Mouse (Mus musculus) adipocyte (in vitro differentiated cells): Measurements from ENCODE around the gene Ap5s1.

Experiments
- DNase-seq: peaks from one replicate; pipeline ENCODE4 v3.0.0-alpha.2; 2016; ENCODE audit warnings: low spot score

The Ap5s1 gene

DNA sequence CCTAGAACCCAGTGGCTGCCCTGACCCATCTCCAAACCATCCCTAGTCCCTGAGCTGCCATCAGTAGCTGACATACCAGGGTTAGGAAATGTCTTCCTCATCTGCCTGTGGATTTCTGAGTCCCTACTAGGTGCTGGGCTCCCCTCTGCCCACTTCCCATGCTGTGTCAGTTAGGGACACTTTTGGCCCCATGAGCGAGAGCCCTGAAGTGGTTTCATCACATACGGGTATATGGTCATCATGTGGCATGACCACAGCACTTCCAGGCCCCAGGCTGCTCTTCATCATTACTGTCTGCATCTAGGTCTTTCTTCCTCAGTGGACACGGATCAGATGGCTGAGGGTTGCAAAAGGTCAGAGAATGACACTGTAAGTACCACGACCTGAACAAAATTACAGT lies at the start of gene Ap5s1:
Gene Ap5s1, plus strand, starts transcription at position 301 of the 400 bp plus-strand sequence.
- no peak for DNase-seq

DNA sequence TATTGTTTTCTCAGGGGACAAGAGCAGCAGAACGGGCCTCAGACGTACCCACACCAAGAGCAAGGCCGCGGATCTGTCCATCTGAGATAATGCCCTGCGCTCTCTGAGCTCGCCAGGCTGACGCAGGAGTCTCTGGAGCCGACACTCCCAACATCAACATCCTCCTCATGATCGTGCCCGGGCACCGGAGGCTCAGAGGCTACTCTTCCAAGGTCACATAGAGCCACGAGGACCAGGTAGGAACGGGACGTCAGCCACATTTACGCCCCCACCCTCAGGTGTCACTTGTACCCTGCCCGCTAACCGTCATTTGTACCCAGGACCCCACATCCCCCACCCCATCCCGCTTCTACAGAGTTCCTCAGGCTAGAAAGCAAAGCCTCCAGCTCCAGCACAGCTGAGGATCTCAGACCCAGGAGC lies 47.4 kb upstream of the Ap5s1 start:
- DNase-seq: no peak

DNA sequence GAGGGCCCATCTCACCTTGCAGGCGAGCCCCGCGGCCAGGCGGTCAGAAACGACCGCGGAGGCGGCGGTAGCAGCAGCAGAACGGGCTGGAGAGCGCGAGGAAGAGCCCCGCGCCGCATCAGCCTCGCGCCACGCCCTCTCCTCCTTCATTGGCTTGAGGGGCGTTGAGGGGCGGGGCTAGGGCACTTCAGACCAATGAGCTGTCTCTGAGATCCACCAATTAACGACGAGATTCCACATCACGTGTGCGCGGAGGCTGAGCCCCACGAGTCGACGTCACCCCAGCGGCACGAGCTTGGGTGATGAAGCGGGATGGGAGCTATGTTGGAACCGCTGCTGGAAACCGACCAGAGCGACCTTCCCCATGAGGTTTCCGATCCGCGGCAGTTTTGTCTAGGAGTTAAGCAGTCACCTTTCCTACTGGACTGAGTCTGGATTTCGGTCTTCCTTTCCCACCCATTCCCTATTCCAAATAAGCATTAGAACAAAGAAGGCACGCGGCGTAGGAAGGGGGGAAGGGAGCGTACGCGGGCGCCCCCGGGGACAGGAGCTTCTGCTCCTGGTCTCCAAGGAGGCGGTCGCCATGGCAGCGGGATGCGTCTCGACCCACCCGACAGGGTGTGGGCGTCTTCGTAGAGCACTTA lies 46.8 kb upstream of the Ap5s1 start, which contains the start of gene 1700037H04Rik:
Gene 1700037H04Rik, minus strand, starts transcription at position 144 of the 644 bp plus-strand sequence.
- DNase-seq: peak; percentile 100

DNA sequence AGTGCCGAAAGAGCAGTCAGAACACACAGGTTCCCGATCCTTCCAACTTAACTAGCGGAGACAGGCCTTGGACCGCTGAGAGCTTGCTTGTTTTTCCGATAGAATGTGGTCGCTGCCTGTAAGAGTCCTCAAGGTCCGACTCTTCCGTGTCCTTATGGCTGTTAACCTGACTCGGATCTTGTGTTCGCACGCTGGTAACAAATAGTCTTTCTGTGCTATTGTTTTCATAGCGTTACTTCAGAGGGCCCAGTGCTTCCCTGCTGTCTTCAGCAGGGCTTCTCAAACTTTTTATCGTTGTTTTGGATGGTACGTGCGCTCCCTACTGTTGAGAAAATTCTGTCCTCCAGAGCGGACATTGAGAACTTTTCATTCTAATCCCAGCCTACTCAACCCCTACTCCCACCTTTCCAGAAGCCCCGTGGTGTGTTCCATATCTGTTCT lies 46.2 kb upstream of the Ap5s1 start:
- peak; percentile 77 for DNase-seq

DNA sequence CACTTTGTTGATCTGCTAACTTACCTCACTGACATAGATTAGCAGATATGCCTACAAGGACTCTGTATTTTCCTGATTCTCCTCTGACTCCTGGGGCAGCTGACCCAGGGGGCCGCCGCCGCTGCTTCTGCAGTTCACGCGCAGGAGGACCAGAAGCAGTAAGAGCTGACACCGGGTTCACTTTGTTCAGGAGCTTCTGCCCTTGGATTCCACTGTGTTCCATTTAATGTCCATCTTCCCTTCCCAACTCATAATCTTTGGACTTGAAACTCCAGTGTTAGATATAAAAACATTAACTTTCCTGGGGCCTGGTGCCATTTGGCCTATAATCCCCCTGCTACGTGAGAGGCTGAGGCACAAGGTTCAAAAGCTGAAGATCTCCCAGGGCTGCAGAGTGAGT lies 43.0 kb upstream of the Ap5s1 start:
- no peak for DNase-seq

DNA sequence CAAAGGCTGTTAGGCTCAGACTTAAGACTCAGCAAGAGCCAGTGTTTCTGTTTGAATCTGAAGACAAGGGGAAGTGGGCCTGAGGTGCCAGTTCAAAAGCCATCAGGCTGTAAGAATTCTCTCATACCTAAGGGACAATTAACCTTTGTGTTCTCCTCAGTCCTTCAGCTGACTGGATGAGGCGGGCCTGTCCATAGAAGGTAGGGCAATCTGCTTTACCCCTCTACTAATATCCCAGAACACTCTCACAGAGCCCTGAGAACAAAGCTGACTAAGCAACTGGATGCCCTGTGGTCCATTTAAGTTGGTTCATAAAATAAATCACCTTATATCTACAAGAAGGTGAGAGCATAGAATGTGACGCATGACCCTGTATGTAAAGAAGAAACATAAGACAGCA lies 40.7 kb upstream of the Ap5s1 start:
- no peak for DNase-seq

DNA sequence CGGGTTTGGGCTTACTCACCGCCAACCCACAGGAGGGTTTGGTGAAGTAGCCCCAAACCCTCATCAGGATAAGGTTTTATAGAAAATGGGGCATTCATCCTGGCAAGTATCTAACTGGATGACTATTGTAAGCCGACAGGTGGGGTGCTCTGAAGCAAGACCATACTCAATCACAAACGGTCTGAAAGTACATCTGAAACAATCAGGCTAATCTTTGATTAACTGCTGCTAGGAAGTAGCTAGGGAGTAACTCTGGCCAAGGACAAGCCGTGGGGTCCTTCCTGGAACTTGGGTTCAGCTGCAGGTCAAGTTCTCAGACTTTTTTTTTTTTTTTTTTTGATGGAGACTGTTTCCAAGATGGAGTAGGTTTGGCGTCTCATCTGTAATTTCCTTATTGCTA lies 38.9 kb upstream of the Ap5s1 start:
- DNase-seq: no peak

DNA sequence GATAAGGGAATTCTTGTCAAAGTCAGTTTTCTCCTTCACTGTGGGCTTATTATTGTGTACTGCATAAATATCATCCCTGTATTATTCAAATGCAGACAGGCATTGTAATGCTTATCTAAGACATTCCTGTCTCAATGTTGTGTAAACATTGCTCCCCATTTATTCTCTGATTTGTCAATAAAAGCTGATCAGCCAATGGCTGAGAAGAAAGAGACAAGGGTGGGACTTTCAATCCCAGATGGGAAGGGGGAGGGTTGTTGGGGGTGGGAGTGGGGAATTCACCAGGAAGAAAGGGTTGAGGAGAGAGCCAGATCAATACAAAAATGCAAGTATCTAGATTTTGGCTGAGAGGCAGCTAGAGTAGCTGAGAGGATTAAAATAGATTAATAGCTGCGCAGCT lies 38.0 kb upstream of the Ap5s1 start:
- DNase-seq: no peak

DNA sequence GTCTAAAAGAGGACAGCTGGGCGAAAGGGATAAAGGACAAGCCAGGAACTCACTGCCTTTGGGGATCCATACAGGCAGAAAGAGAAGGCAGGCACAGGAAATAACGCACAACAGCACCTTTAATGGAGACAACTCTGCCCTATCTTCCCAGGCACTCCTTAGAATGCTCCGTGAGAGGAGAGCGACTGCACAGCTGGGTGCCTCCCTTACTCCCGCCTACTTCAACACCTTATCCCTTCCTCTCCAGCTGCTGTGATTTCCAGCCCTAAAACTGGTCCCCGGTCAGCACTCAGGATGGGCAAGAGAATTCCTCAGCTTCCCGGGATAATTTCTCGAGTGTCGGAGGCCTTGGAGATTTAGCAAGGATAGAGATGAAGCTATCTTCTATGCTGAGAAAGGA lies 35.9 kb upstream of the Ap5s1 start:
- DNase-seq: no peak

DNA sequence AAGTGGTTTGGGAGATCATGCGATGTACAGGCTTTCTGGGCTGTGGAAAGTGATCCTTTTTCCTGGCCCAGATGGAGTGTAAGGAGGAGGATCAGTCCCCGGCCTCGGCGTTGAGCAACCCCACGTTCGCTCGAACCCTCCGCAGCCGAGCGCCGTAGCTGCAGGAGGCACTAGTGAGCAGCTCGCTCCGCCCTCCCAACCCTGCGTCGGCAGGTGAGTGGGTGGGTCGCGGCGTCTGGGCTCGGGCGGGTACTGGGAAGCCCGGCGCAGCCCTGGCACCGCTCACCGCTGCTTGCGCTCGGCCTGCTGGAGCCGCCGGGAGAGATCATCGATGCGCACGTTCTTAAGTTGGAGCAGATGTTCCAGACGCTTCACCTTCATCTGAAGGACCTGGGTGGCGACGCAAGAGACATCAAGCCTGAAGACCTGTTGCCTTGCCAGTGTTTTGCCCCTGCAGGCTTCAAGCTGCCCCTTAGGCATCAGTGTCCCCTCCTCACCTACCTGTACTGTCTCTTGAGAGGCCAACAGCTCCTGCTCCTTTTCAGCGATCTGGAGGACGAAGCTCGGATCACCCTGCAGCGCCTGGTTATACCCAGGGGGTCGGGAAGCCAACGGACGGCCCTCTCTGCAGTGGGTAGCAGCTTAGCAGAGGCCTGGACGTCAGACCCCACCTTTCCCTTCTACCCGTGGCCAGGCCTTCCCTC lies 35.3 kb upstream of the Ap5s1 start:
- no peak for DNase-seq

DNA sequence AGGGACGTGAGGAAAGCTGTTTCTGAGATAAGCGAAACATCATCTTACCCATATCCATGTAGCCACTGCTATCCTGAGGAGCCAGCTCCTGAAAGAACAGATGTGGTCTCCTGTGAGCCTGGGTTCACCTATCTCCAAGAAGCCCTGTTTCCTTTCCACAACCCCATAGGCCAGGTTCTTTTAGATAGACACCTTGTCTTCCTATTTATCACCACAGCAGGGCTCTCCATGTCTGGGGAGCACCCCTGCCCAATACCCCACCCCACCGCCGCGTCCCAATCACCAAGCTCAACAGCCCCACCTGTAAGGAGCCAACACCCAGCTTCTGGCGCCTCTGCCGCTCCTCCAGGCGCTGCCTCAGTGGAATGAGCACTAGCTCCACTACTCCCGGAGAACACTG lies 34.6 kb upstream of the Ap5s1 start:
- no peak for DNase-seq

DNA sequence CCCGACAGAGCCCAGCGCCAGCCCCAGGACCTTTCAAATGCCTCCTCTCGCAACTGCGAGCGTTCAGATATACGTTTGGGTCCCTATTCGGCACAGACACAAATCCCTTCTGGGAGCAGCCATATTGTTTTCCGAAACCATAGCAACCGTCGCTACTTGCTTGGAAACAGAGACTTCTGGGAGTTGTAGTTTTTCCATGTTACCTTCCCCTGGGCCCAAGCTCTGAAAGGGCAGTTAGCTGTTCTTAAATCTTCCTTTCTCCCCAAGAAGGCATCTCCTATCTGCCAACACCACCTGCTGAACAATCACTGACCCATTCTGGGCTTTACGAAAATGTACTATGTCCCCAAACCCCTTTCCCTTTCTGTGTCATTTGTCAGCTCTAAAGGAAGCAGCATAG lies 32.2 kb upstream of the Ap5s1 start:
- peak; percentile 86 for DNase-seq

DNA sequence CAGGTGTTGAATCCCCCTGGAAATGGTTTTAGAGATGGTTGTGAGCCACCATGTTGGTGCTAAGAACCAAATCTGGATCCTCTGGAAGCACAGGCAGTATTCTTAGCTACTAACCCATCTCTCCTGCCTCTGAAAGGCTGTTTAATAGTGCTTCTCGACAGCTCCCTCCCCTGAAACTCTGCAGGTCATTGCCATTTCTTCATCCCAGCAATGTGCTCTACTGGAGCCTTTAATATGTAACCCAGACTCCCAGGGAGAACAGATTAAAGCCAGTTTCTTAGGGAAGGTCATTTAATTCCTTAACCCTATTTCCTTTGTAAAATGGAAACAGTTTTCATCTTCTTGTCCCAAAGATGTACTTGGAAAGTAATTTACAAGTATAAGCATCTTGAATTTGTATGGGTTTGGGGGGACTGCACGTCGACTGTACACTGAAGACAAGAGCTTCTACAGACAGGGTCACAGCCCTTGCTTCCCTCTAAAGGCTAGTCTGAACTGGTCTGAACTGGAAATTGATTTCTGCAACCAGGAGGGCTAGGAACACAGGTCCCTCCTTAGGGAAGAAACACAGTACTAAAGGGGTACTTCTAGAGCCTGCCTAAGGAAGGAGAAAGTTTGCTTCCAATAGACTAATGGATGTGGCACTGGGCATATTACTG lies 31.5 kb upstream of the Ap5s1 start:
- DNase-seq: no peak

DNA sequence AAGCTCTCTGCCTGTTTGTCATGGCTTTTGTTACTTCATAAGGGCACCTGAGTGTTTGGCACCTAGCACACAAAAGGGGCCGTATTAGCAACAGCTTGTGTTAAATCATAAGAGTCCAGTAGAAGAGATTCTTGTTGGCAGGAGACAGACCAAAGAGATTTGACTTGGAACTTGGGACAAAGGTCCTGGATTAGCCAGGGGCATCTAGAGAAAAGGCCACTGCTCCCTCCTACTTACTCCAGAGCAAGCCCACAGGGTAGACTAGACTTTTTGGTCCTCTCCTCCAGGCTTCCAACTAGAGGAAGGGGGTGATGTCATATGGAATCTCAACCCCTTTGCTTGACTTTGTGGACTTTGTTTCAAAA lies 31.0 kb upstream of the Ap5s1 start:
- peak; percentile 54 for DNase-seq

DNA sequence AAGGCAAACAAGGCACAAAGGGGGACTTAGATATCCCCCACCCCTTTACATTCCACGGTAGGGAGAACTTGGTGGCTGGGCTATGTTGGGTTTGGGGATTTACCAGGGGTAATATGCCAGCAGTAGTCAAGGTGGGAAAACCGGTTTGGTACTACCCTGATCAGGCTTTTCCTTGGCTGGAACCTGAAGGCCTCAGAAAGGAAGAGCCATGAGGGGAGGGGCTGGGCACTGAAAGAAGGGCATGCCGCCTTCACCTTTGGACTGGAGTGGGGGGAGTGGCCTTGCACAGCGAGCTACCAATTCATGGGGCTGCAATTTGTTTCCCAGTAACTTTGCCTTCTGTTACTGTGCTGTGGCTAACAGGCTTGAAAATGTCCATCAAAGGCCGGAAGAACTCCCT lies 30.4 kb upstream of the Ap5s1 start:
- peak; percentile 65 for DNase-seq

DNA sequence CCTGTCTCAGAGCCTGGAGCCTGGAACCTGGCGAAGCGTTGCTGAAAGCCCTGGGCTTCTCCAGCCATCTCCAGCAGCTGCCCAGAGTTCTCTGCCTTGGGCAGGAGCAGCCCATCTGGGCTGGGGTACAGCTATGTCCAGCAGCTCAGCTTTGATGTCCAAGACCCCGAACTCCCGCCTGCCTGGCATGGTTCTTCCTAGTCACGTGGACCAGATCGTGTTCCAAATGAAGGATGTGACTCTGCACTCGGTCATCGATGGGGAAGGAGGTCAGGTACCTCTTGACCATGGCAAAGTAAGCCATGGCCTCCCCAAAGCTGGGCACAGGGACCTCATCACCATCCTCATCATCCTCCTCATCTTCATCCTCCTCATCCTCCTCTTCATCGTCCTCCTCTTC lies 28.9 kb upstream of the Ap5s1 start:
- no peak for DNase-seq

DNA sequence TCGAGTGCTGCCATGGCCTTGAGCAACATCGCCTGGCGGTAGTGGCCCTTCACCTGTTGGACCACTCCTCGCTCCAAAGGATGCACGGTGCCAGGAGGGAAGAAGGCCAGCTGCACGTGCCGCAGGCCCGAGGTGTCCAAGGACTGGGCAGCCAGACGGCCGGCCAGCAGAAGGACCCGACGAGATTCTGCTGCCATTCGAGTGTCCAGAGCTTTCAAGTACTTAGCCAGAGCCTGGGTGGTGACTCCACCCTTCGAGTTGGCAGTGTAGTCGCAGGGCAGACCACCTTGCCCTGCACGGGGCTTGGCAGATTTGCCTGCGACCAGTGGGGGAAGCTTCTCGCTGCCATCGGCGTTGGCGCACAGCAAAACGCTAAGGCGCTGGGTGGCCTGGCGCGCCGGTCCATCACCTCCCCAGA lies 28.0 kb upstream of the Ap5s1 start:
- DNase-seq: no peak

DNA sequence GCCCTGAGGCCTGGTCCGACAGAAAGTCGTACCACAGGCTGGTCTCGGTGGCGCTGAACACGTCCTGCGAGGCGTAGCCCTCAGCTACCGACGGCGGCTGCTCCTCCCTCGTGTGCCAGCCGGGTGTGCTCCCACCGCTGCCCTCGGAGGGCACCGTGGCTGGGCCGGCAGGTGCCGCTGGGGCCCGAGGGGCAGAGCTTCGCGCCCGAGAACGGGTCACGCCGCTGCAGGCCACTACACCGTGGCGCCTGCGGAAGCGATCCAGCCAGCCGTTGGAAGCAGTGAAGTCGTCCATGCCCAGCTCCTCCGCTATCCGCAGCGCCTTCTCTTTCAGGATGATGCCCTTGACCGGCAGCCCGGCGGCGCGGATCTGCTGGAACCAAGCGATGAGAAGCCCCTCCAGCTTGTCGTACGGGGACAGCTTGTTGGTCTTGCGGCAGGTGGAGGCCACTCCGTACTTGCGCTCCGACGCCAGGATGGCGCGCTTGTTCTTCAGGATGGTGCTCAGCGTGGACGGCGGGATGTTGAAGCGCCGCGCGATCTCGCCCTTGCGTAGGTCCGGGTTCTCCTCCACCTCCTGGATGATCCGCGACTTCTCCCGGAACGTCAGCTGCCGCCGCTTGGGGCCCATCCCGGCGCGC lies 27.5 kb upstream of the Ap5s1 start:
- no peak for DNase-seq

DNA sequence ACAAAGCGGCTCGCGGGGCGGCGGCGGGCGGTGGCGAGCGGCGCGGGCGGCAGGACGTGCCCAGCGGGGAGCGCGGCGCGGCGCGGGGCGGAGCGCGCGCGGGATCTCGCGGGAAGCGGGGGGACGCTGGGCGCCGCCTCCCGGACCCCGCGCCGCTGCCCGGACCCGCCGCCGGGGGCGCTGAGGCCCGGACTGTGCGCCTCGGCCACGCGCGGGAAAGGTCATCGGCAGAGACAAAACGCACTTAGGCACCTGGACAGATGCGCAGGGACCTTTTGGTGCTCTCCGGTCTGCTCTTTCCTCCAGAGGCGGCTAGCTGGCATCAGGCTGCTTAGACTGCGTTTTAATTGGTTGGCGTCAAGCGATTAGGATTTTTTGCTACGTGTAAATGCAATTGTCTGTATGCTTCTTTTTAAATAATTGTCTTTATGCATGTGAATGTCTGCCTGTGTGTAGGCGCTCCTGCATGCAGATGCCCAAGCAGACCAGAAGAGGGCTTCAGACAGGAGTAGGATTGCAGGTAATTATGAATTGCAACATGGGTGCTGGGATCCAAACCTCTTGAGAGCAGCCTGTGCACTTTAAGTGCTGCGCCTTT lies 26.8 kb upstream of the Ap5s1 start, which contains the start of gene Cenpb:
Gene Cenpb, minus strand, starts transcription at position 78 of the 598 bp plus-strand sequence.
- DNase-seq: no peak

DNA sequence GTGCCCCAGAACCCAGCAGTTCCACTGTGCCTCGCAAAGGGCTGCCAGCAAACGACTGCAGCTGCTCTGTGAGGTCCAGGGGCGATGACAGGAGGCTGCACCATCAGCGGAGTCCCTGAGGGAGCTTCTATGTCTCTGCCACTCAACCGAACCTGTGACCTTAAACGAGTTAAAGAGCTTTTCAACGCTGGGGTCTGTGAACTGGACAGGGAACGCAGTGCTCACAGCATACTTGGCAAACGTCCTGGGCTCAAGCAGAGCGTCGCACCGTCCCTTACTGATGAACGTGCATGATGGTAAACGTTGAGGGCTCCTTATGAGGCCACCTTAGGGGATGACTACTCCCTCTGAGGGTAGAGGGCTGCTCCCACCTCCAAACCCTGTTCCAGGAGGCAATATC lies 20.5 kb upstream of the Ap5s1 start:
- no peak for DNase-seq

DNA sequence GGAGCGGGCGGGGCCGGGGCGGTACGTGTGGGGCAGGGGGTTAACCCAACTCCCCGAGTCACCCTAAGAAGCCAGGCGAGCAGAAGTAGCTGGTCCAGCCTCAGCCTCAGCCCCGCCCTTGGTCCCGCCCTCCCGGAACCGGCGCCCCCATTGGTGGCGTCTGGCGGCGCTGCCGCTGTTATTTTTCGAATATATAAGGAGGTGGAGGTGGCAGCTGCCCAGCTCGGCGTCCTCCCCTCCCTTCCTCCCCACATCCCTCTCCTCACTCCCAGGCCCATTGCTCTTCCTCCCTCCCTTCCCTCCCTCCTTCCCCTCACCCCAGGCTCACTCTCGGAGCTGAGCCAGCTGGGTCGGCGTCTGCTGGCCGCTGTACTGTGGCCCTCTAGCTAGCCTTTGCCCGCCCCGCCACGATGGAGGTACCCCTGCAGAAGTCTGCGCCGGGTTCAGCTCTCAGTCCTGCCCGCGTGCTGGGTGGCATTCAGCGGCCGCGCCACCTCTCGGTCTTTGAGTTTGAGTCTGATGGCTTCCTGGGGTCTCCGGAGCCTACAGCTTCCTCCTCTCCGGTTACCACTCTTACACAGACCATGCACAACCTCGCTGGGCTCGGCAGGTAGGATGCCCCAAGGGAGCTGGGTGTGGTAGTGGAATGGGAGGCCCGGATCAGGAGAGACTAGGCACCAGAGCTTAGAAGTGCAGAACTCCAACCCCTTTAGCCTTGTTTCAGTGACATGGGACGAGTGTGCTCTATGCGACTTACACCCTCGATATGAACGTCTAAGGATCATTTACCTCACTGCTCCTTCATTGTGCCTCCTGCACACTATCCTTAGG lies 19.9 kb upstream of the Ap5s1 start, which contains the start of the genes Cdc25b and Spef1:
Gene Cdc25b, plus strand, starts transcription at position 179 of the 831 bp plus-strand sequence.
Gene Spef1, minus strand, starts transcription at position 512 of the 831 bp plus-strand sequence.
- DNase-seq: peak; percentile 80
